Mouse (Mus musculus) frontal cortex, adult (tissue): ENCODE measurements around the gene Cela1.

Source experiments
- ATAC-seq: cut with Nextera tagmentation; 2 replicates; pipeline ENCODE4 v1.9.2; 2017; ENCODE audit warnings: mild to moderate bottlenecking, moderate library complexity, mixed read lengths; ENCODE audit not compliant: low TSS enrichment

The Cela1 gene

DNA sequence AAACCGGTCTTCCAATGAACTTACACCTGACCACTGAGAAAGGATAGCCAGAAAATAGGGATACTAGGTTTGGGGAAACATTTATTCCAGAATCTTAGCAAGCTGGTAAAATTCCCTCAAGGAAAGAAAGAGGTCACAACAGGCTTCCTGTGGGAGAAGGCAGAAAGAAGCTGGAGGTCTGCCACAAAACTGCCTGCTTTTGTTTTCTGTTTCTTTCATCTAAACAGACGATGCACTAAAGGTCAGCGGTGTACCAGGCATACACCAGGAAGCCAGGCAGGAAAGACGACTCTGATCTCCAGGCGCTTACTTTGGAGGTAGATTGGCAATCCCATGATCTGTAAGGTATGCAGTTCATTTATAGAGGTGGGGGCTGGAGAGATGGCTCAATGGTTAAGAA is 16.9 kb downstream of the Cela1 start:
- ATAC-seq = no peak

DNA sequence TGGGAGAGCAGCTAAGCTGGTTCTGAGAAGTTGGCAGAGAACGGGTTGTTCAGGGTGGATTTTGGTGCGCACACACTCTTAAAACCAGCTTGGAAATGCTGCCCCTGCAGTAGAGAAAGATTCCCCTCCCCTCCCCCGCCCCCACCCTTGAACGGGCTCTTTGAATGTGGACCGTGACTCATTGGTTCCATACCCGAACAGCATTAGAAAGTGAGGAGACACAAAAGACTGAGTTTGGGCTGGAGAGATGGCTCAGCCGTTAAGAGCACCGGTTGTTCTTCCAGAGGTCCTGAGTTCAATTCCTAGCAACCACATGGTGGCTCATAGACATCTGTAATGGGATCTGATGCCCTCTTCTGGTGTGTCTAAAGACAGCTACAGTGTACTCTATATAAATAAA is 17.7 kb downstream of the Cela1 start:
- no peak for ATAC-seq

DNA sequence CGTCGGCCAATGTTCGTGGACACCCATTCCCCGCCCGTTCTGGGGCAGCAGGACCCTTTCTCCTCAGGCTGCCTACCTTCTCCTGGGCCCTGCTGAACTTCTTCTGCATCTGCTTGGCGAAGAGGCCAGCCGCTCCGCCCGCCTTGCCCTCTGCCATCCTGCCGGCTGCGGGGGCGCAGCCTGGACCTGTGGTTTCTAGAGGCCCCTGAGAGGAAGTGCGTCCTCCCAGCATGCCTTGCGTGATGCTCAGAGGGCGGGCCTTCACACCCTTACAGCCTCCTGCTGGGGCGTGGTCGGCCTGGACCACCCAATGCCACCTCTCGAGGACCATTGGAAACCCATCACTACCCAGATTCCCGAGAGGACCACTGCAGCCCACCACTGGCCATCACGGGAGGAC is 18.4 kb downstream of the Cela1 start, which contains the start of gene Bin2:
TSS of gene Bin2 (minus strand) at position 217 of the 400 bp plus-strand sequence.
- no peak for ATAC-seq

DNA sequence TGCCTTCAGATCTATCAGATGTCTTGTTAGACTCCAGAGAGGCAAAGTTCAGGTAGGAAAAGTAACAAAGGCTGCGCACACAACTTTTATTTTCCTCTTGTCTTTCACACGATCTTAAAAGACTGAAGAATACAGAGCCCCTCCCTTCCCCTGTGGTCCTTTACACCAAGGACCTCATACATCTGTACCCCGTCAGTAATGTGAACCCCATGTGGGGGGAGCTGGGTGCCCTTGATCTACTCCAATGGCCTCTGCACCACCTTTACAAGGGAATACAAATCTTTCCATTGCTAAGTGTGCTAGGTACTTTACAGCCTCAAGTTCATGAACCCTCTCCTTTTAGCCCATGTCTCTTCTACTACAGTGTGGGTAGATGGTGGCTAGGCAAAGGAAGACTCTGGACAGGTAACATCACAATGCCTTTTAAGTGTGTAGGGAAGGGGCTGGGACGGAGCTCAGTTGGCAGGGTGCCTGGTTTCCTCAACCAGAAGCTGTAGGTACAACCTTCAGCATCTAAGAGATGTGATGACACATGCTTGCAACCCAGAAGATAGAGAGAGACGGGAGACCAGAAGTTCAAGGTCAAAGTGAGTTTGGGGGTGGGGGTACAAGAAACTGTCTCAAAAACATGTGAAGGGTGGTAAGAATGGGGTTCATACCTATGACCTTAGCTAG is 19.7 kb downstream of the Cela1 start:
- ATAC-seq = no peak

DNA sequence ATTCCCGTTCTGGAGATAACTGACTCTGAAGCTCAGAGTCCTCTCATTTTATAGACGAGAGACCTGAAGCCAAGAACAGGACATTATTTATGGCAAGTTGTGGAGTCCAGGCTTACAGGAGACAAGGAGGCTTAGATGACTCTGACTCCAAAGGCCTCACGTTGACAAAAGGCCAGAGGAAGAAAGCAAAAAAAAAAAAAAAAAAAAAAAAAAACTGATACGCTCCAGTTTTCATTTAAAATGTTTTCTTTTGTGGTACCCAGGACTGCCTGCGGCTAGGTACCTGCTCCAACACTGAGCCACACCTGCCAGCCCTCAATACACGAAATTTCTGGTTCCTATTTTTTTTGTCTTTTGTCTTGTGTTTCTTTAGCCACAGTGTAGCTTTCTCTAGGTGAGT is 20.3 kb downstream of the Cela1 start:
- ATAC-seq = no peak

DNA sequence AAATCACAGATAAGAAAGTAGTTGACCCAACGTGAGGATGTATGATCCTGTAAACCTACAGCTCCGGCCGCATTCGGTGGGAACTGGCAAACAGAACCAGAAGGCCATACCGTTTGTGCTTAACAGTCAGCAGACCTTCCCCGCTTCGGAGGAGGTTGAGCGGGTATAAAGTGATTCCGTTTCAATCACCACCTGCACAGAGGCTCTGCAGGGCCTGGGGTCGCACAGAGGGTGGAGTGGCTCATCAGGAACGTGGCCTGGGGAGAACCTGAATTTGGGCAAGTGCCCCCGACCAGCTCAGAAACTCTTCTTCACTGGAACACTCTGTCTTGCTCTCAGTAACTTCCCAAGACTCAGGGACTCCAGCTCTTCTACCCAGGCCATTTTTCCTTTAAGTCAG is 20.9 kb downstream of the Cela1 start:
- no peak for ATAC-seq

DNA sequence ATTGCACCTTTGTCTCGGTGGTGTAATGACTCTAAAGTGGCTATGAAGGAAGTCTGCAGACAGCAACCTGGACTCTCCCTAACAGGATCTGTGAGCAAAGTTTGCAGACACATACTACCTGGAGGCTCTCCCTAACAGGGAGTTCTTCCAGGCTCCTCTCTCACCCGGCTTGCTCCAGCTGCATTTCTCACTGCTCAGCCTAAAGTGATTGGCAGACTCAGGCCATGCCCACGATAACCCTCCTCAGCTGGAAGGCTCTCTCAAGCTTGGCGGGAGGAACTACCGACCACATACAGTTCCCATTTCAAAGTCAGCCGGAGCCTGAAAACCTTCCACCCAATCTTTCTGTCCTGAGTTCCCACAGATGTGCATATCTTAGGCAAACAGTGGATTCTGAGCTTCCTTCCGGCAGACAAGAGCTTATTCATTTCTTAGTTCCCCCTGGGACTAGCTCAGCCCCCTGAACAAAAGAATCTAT is 21.5 kb downstream of the Cela1 start:
- ATAC-seq = no peak

DNA sequence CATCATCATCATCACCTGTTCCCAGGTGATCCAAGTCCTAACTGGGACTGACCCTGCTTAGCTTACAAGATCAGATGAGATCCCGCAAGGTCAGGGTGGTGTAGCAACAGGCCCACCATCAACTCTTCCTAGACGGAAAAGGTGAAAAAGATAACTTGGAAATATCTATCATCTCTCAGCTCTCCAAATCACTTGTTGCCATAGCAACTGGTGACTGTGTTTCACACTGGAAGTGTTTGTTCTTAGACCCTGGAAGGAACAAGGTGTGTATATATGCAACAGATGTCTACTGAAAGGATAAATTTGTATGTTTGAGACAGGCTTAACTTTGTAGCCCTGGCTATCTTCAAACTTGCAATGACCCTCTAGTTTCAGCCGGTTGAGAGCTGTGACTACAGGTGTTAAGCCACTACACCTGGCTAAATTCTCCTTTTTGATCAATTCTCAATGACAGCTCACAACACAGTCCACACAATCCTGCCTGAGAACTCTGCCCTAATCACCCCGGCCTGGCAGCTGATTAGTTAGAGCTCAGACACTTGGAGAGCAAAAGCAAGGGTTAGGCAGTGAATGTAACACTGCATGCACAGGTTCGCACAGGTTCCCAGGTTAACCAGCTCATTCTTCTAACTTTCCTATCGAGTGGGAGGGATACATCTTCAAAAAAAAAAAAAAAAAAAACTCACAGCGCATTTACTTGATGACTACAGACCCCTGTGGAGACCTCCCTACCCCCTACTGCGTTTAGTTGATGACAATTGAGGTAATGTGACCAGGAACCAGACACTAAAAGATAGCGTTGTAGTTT is 22.1 kb downstream of the Cela1 start:
- no peak for ATAC-seq

DNA sequence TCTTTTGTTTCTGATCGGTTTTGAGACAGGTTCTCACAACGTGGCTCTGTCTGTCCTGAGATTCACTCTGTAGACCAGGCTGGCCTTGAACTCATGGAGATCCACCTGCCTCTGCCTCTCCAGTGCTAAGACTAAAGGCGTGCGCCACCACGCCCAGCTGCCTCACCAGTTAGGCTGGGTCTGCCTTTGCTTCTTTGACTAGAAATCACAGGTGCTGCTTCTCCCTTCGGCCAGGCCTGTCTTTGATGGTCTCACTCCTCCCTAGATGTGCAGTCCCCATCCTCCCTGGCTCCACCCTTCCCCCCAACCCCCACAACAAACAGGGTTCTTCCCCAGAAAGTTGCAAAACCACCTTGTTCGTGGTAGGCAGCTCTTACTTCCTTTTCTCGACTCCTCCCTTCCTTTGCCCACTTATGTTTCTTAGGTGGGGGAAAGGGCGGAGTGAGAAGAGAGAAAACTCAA is 22.9 kb downstream of the Cela1 start:
- no peak for ATAC-seq

DNA sequence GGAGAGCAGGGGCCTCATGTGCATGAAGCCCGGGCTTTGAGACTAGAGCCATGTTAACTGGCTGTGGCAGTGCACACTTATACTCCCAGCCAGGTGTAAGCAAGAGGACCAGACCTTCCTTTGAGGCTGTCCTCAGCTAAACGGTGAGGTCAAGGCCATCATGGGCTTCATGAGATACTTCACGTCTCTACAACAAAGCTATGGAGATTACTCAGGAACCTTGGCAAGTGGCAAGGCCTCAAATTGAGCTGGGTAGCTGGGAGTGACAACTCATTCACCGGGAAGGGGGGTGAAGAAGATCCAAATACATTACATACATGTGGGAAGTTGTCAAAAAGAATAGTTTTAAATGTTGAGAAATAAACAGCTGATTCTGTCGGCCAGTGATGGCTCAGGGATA is 26.9 kb downstream of the Cela1 start:
- ATAC-seq = no peak

DNA sequence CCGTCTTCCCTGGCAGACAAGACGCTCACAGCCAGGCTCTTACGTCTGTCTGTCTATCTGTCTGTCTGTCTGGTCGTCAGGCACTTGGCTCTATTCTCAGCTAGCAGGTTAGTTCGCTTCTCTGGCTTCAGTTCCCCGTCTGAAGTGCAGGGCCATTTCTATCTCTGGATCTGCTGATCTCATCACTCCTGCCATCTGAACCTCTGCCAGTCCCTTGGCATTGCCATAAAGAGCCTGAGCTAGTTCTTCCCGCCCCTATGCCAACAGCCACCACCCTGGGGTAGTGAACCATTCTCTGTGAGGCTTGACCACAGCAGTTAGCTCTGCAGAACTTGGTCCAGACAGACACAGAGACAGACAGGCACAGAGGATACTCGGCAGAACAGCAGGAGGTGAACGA is 27.4 kb downstream of the Cela1 start:
- no peak; the same call in 1 of the 2 replicates for ATAC-seq

DNA sequence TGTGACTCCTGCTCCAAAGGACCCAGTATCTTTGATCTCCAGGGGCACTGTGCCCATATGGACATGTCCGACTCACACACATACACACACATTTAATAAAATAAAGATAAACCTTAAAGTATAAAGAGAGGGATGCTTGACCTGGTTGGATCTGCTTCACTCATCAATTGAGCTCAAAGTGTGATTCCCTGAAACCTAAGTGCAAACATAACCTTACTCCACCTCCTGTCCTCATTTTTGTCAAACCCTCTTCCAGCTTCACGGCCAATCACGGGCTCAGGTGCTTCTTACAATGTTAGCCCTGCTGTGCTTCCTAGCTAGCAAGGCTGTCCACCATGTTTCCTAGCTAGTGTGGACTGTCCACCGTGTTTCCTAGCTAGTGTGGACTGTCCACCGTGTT is 32.5 kb downstream of the Cela1 start:
- no peak for ATAC-seq

DNA sequence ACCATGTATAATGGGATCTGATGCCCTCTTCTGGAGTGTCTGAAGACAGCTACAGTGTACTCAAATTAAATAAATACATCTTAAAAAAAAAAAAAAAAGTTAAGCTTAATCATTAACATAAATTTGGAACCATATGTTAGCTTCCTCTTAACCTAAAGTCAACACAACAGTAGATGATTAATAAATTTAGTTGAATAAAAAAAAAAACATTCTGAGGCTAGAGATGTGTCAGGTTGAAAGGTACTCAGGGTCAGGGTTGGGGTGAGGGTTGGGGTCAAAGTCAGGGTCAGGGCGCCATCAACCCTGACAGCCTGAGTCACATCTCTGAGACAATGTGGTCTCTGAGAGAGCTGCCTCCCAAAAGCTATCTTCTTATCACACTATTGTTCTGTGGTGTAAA is 33.5 kb downstream of the Cela1 start:
- ATAC-seq = no peak

DNA sequence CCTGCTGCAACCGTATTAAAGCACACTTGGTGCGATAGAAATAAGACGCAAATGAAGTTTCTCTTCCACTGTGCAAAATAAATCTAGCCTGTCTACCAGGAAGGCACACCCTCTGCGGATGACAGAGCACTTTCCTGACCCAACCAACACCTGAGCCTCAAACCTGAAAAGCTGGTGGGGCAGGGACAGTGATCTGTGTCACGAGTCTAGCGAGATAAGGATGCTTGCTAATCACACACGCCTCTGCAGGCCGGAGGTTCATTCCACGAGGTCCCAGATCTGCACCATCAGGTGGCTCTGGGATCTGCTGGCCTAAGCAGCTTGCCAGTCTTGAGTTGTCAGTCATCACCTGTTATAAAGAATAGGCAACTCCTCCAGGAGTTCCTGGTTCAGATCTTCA is 36.1 kb downstream of the Cela1 start:
- no peak for ATAC-seq

DNA sequence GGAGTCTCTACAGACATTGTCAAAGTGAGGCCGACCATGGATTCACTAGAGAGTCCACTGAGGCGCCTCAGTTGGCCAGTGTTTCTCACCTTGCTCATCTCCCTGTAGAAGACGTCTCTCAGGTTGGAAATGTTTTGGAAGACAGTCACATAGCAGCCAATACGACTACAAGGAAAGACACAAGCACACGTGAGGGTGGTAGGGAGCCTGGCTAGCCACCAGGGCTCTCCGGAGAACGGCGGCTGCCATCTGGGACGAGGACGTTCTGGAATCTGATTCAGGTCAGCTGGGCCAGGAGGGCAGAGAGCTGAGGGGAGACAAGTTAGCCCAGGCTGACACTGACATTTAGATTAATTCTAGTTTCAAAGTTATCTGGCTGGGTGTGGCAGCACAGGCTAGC is 37.6 kb downstream of the Cela1 start:
- no peak for ATAC-seq

DNA sequence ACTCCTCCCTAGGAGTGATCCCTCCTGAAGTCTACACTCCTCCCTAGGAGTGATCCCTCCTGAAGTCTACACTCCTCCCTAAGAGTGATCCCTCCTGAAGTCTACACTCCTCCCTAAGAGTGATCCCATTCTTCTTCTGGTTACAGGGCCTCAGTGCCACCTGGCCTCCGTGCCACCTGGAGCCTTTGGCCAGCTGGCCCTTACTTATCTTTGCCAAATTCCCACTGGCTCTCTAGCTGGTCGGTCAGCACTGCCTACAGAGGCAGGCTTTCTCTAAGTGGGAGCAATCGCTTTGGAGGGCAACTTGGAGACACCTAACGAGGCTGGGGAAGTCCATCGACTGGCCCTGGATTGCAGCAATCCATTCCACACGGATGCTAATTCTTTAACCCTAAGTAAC is 41.6 kb downstream of the Cela1 start:
- ATAC-seq = no peak

DNA sequence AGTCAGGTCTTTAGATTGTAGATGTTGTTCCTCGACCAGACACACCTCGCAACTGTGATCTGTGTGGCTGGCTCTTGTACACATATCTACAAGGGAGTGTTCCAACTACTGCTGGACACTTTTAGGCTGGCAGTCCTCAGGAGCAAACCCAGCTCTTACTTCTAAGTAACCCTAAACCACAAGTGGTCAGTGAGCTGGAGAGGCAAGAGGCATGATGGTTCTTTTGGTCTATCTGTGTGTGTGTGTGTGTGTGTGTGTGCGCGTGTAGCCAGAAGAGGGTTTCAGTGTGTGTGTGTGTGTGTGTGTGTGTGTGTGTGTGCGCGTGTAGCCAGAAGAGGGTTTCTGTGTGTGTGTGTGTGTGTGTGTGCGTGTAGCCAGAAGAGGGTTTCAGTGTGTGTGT is 45.3 kb downstream of the Cela1 start:
- ATAC-seq = no peak

DNA sequence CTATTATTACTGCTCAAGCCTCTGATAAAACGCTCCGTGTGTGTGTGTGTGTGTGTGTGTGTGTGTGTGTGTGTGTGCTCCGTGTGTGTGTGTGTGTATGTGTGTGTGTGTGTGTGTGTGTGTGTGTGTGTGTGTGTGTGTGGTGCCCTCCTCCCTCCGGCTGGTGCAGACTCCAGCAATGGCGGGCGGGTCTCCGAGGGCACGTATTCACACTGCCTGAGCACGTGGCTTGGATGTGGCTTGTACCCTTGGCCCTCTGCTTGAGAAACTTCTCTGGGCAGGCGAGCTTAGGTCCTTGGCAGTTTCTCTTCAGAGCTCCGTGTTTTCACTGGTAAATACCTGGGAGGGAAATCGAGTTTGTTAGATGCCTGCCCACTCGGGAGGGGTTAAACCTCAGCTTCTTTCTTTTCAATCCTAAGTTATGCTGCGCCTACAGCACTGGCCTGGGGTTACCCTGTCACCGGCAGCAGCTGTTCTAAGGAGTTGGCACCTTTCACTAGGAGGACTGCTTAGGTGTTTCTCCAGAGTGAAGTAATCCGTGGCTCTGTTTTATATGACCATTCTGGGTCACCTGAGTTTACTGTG is 46.4 kb downstream of the Cela1 start:
- ATAC-seq = no peak

DNA sequence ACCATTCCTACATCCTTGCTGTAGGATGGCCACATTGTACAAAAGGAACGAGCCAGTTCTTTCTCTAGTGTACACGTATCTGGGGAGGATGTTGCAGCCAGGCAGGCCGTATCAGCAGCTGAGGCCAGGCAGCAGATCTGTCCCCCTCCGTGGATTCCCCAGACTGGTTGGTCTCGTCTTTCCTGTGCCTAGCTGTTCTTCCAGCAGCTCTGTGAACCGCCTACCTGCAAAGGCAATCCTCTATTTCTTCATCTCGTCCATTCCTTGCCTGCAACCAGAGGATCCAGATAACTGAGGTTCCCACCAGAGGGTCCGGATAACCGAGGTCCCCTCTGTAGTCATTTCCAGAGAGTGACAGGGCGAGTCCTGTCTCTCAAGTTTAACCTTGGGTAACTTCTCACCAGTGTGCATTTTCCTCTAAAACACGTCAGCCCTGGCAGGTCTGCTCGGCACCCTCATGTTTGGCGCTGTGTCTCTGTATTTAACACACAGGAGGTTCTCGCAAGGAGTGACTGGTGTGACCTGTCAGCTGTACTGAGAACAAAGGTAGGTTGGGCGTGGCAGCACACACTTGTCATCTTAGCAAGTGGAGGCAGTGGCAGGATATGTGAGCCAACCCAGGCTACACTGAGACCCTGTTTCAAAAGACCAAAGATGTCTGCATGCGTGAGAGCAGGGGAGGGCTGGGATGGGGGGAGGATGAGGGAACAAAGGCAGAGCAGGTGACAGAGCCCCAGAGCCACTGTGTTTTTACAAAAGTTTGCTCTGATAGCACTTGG is 47.6 kb downstream of the Cela1 start:
- no peak for ATAC-seq

DNA sequence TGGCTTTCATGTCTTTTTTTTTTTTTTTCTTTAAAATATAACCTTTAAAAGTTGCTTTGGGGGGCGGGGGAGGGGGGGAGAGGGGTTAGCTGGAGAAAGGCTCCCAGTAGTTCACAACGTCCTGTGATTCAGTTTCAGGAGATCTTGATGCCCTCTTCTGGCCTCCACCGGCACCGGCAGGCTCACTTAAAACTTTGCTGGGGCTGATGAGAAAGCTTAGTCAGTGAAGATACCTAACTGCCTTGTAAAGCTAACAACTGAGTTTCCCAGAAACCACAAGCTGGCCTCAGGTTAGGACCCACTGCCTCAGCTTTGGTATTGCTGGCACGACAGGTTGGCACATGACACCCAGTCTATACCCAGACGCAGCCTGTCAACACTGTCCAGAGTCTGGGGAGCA is 50.1 kb downstream of the Cela1 start:
- ATAC-seq = no peak

DNA sequence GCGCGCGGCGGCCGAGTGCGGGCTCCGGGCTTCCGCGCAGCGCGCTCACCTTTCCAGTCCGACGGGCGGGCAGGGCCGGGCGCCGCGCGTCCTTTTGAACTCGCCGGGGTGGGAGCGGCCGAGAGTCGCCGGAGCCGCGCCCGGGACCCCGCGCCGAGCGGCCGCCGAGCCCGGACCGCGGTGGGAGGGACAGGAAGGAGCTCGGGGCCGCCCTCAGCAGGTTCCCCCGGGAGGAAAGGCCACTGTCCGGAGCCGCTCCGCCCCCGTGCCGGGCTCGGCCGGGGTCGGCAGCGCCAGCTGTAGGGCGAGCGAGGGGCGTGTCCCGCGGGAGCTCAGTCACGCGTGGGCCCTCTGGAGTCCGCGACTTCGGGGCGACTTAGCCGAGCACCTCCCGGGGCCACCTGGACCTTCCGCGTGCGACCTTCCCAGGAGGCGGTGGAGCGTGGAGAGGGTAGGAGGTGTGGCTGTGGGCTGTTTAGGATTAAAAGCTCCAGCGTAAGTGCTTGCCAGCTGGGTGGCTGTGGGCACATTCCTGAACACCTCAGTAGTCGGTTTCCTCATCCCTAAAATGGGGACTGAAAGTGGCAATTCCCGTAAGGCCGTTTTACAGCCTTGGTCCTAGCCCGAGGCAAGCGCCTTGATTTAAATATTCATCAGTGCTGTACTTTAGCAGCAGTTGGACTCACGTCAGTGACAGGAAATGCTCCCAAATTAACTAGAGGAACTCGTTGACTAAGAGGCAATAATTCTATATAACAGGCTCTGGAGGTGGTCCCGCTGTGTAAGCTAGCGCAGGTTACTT is 50.8 kb downstream of the Cela1 start, which contains the start of gene Smagp:
TSS of gene Smagp (minus strand) at position 241 of the 802 bp plus-strand sequence.
- ATAC-seq = no peak
